Mouse (Mus musculus) E14TG2a.4 (cell line): ENCODE data around the gene Rtkn2.

Source experiments
- H3K27me3 ChIP-seq: 2 replicates; pipeline ENCODE4 v1.6.1; 2014; ENCODE audit warnings: low read length, control low read depth; ENCODE audit not compliant: insufficient read depth
- H3K36me3 ChIP-seq: 2 replicates; pipeline ENCODE4 v1.6.1; 2014; ENCODE audit warnings: low read length, control low read depth; ENCODE audit not compliant: insufficient read depth
- H3K4me1 ChIP-seq: replicated peaks from 2 replicates; pipeline ENCODE4 v1.6.1; 2014; ENCODE audit warnings: low read depth, low read length, control low read depth
- H3K4me3 ChIP-seq: replicated peaks from 2 replicates; pipeline ENCODE4 v1.5.1; 2014; ENCODE audit warnings: mild to moderate bottlenecking, low read length
- H3K9me3 ChIP-seq: 2 replicates; pipeline ENCODE4 v1.6.1; 2014; ENCODE audit warnings: low read length, control low read depth
- CTCF ChIP-seq: conservative IDR thresholded peaks from 2 replicates; pipeline ENCODE4 v1.5.1; 2014; ENCODE audit warnings: low read length
- NANOG ChIP-seq: IDR thresholded peaks from 2 replicates; pipeline ENCODE4 v1.6.1; 2014; ENCODE audit warnings: borderline replicate concordance, low read length, mixed read lengths
- POU5F1 ChIP-seq: IDR thresholded peaks from 2 replicates; pipeline ENCODE4 v1.6.1; 2014; ENCODE audit warnings: low read length, borderline replicate concordance

Rtkn2 gene

DNA sequence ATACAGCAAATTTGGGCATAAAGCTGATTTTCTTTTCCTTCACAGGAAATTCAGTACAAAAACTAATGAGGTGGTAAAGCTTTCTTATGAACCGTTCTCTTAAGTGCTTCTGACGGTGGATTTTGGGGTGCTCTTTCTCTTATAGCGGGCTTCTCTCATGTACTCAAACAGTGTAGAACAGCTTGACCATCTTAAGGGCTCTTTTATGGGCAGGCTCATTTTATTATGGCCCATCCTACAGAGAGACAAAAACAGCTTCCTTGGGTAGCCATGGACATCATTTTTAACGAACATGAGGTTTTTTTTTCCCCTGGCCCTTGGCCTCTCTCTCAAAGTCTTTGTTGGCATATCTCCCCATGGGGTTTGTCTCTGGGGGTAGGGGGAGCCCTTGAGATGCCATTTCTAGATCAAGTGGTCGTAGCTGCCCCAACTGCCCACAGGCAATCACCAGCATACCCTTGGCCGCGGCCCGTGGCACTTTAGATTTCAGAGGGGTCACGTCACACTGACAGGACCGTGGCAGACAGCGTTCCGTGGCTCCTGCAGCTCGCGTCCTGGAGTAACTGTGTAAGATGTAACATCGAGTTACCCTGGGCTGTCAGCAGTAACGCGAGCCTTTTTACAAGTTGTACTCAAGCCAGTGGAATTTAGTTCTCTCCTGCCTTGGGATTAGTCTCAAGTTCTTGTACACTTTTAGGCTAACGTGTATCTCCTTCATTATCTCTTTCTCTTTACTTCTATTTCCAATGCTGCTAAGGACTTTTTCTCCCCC lies 24.5 kb downstream of the Rtkn2 start:
- Histone ChIP-seq H3K27me3 (no peaks in the 10 kb centered on the region), H3K4me1 (peaks cover 19% of the 10 kb centered on the region), H3K36me3 (peaks cover 10% of the 10 kb centered on the region), H3K4me3 (no peak overlapping the region), H3K9me3 (no peaks in the 10 kb centered on the region)
- TF ChIP-seq POU5F1 (no peak), NANOG (no peak), CTCF (no peak)

DNA sequence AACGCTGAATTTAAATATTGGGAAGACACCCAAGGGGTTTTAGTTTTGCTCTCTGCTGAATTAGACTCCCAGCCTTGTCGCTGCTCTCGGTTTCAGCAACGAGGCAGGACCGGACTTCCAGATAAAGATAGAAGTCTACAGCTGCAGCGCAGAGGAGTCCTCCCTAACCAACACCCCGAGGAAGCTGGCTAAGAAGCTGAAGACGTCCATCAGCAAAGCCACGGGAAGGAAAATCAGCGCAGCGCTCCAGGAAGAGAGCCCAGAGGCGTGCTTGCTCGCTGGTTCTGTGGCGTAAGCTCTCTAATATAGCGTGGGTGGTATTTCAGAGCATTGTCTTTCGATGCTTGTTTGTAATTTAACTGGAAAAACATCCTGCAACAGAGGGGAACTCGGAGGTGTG lies 26.0 kb downstream of the Rtkn2 start:
- H3K4me1 ChIP-seq, result peaks cover 22% of the 10 kb centered on the region
- peaks cover 10% of the 10 kb centered on the region for H3K36me3 ChIP-seq
- TF ChIP-seq CTCF, result no peak
- no peaks in the 10 kb centered on the region for H3K9me3 ChIP-seq
- H3K4me3 ChIP-seq, result no peak overlapping the region
- no peaks in the 10 kb centered on the region for H3K27me3 ChIP-seq

DNA sequence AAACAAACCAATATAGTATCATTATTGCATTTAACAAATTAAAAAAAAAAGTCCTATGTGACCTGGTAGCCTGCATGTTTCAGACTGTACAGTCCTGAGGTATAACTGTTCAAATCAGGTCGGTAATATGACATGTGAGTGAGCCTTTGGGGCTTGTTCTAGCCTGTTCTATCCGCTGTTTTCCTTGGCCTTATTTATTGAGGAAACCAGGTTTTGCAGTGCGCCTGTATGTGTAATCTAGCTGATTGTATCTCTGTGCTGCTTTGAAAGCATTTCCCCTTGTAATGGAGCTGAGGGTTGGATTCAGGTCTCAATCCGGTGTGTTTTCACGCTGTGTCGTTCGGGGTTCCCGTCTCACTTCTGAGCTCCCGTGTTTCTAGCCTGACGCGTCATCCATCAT lies 27.1 kb downstream of the Rtkn2 start:
- H3K4me1 ChIP-seq, result peaks cover 28% of the 10 kb centered on the region
- no peaks in the 10 kb centered on the region for H3K27me3 ChIP-seq
- TF ChIP-seq POU5F1 (no peak), NANOG (no peak), CTCF (no peak)
- peaks cover 10% of the 10 kb centered on the region for H3K36me3 ChIP-seq
- no peaks in the 10 kb centered on the region for H3K9me3 ChIP-seq
- no peak overlapping the region for H3K4me3 ChIP-seq

- Histone ChIP-seq H3K4me3 (no peak overlapping the region), H3K4me1 (peaks cover 28% of the 10 kb centered on the region), H3K9me3 (no peaks in the 10 kb centered on the region), H3K27me3 (no peaks in the 10 kb centered on the region), H3K36me3 (peaks cover 10% of the 10 kb centered on the region)
- no peak for TF ChIP-seq NANOG
- TF ChIP-seq POU5F1, result no peak
- no peak for TF ChIP-seq CTCF
Observed at GRCm38 (mm10) chr10:68007103-68007502, 27.7 kb downstream of the Rtkn2 start.

DNA sequence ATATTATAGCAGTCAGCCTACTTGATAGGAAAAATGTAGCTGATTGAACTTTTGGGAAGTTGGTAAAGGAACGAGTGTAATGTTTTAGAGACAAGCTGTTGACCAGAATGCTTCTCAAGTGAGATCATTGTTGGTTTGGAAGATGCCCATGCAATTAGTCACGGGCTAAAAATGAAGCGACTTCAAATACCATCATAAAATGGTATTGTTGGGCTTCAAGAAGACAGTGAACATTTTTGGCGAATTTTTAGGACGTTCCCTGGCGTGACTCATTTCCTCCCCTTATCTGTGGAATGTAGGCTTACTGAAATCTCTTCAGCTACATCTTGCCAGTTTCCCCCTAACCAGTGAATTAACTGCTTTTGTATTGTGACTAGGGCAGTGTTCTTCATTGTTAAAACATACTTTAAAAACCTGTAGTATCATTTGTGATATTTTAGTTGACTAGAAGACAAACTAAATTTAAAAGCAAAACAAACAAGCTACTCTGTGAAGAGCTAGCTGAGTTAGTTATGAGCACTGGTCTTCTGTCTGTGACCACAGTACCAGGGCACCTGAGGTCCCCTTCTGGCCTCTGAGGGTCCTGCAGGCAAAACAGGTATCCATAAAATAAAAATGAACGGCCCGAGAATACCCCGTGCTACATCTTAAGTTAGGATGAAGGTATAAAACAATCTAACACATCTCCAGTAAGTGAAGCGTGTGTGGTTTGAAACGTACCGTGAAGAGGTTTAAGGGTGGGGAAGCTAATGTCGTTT lies 29.0 kb downstream of the Rtkn2 start:
- TF ChIP-seq POU5F1 (no peak), NANOG (no peak), CTCF (peak; percentile 28; the same call in 1 of the 2 replicates)
- peaks cover 32% of the 10 kb centered on the region for H3K4me1 ChIP-seq
- H3K9me3 ChIP-seq, result no peaks in the 10 kb centered on the region

DNA sequence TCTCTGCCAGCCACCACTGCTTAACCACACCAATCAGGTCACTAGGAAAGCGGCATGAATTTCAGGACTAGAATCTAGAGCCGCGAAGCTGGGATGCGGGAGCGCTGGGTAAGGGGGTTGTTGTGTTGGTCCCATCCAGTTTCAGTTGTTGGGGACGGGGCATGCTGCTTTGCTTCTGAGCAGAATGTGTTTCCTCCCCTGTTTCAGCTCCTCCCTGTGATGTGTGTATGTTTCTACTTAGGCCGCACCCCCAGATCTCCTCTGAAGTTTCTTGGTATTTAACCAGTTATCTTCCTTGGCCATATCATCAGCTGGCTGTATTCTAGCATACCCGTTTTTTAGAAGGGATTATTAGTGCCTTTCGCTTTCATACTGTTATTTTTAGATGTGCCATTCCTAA lies 29.9 kb downstream of the Rtkn2 start:
- no peaks in the 10 kb centered on the region for H3K27me3 ChIP-seq
- no peaks in the 10 kb centered on the region for H3K9me3 ChIP-seq
- peaks cover 32% of the 10 kb centered on the region for H3K4me1 ChIP-seq
- peak overlapping the region; percentile 58 for H3K4me3 ChIP-seq
- TF ChIP-seq CTCF, result no peak
- peaks cover 10% of the 10 kb centered on the region for H3K36me3 ChIP-seq

More for the DNA sequence above, 29.0 kb downstream of the Rtkn2 start:
- Histone ChIP-seq H3K36me3 (peaks cover 10% of the 10 kb centered on the region), H3K27me3 (no peaks in the 10 kb centered on the region), H3K4me3 (peak overlapping the region; percentile 58)

GRCm38 (mm10) chr10:68009867-68010266 lies 30.5 kb downstream of the Rtkn2 start:
- H3K4me1 ChIP-seq, result peaks cover 32% of the 10 kb centered on the region
- H3K36me3 ChIP-seq, result peaks cover 10% of the 10 kb centered on the region
- no peaks in the 10 kb centered on the region for H3K9me3 ChIP-seq
- no peaks in the 10 kb centered on the region for H3K27me3 ChIP-seq
- no peak for TF ChIP-seq NANOG
- TF ChIP-seq POU5F1, result no peak
- TF ChIP-seq CTCF, result no peak
- H3K4me3 ChIP-seq, result no peak overlapping the region

DNA sequence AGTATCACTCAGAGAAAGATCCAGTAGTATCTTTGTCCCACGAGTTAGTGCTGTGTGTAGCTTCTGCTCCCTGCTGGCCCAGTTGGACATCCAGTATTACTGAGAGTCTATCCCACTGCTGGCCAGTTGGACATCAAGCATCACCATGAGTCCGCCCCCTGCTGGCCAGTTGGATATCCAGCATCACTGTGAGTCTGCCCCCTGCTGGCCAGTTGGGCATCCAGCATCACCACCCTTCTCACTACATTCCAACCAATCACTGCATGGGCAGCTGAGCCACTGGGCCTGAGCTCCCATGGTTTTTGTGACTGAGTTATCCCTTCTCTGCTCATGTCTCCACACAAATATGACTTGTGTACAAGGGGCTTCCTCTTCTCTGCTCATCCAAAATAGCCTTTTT lies 33.8 kb downstream of the Rtkn2 start:
- no peak for TF ChIP-seq POU5F1
- TF ChIP-seq CTCF, result peak; percentile 98
- TF ChIP-seq NANOG, result no peak
- no peaks in the 10 kb centered on the region for H3K36me3 ChIP-seq
- peaks cover 30% of the 10 kb centered on the region for H3K4me1 ChIP-seq
- no peaks in the 10 kb centered on the region for H3K9me3 ChIP-seq
- no peak overlapping the region for H3K4me3 ChIP-seq
- H3K27me3 ChIP-seq, result no peaks in the 10 kb centered on the region

- Histone ChIP-seq H3K27me3 (no peaks in the 10 kb centered on the region), H3K36me3 (peaks cover 21% of the 10 kb centered on the region), H3K4me3 (no peak overlapping the region), H3K9me3 (peaks cover 6% of the 10 kb centered on the region), H3K4me1 (peaks cover 10% of the 10 kb centered on the region)
- TF ChIP-seq CTCF (no peak), NANOG (no peak), POU5F1 (no peak)
Observed at GRCm38 (mm10) chr10:68020755-68021154, 41.4 kb downstream of the Rtkn2 start.
